Mouse (Mus musculus) liver, adult 2 months (tissue): ENCODE data around the gene Mri1.

ENCODE experiments used
- CTCF ChIP-seq: fragments of 200-500 bp; IDR thresholded peaks from 2 replicates; pipeline ENCODE4 v1.5.1; 2011; ENCODE audit warnings: low read depth, low read length, control low read depth
- POLR2A ChIP-seq: fragments of 200-500 bp; IDR thresholded peaks from 2 replicates; pipeline ENCODE4 v1.6.1; 2011; ENCODE audit warnings: low read length, control low read depth; ENCODE audit not compliant: insufficient read depth; ENCODE audit errors: extremely low read depth

DNA sequence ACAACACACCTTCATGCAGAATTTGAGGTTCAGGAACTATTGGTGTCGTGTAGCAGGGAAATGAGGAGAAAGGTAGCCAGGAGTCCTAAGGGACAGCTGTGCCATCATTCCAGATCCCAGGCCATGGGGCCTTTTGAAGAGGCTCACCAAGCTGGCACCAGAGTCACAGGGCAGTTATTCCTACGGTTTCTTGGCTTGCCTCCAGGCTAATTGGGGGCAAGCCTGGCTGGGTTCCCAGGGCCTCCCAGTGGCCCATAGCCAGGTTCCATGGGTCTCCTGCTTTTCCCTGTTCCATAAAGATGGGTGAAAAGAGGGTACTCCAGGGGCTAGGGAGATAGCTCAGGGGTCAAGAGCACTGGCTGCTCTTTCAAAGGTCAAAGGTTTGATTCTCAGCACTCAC, 15.3 kb downstream of the Mri1 start:
- TF ChIP-seq CTCF (no peak), POLR2A (no peak)
